Mouse (Mus musculus): ENCODE measurements around the gene Ppm1l.

Ppm1l gene

DNA sequence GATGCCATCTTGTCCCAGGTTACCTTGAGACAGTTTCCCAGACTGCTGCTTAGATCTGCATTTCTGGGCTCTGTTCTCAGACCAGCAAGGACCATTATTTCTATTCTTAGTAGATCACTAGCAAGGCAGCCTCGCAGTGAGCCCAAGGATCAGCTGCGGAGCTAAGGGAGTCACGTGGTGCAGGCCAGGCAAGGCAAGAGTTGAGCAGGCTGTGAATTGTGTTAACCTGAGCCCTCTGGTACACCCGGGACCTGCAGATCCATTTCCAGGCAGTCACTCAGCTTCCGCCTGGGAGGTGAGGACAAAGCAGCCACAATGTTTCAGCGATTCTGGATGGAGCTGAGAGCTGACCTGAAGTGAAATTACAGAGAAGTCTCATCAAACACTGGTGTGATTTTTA, 185.3 kb downstream of the Ppm1l start:
- no peak for DNase-seq

DNA sequence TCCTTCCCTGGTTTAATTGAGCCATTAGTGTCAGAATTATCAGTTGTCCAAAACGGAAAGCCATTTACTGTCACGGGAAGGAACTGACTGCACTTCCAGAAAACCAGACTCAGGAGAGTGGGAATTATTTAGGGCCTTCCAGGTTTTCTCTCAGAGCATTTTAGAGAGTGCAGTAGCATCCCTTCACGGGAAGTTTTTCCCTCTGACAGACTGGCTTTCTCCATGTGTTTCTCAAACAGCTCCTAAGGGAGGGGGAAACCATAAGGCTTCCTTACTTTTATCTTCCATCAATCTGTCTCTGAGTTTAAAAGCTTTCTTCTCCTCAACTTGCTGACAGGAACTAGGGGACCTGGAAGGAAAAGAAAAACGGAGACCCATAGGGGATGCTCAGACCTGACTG, 185.9 kb downstream of the Ppm1l start:
- no peak for DNase-seq

DNA sequence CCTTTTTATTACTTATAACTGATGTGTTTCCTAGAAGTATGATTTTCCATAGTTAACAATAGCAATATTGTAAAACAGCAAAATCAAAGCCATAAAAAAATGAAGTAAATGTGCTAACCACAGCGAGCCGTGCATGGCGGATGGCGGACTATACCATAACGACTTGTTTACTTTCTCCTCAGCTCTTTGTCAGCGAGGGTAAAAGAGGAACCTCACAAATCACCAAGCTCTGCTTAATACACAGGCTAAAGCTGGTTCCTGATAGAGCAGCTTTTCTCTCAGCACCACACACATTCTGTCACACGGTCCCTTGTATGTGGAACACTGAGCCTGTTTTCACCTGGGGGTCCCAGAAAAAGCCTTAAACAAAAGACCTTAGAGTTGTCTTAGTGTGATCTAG, 188.4 kb downstream of the Ppm1l start:
- DNase-seq: no peak

DNA sequence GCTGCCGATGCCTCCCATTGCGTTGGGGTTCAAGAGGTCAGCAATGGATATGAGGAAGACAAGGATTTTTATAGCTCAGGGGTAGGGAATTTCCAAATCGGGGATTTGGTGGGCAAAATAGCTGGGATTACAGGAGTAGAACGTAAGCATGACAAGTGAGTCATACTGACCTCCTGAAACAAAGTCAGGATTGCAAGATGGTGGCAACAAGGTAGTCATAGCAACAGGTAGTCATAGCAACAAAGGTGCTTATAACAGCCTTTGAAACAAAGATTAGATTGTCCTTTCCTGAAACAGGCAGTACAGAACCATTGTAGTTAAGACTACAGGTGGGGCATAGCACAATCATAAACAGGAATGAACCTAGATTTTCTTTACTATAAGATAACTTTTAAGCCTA, 189.7 kb downstream of the Ppm1l start:
- no peak for DNase-seq

DNA sequence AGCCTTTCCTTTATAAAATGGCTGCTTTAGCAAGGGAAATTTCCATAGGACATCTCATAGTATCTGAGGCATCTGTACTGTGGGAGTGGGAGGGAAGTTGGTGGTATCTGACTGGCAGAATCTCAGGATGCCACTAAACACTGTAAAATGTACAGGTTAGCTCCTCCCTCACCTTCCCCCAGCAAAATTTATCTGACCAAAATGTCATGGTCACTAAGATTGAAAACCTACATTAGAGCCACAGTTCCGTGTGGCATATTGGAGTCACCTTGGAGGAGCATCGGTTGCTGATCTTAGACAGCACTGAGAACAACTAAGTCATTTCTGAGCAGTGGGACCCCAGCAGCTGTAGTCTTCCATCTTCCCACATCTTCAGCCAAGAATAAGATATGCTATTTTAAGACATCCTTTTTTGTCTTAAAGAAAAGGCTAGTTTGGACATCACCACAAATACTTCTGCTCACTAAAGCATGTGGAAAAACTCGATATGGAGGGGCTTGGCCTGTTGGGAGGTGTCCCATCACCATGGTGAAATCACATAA, 192.8 kb downstream of the Ppm1l start:
- no peak for DNase-seq

DNA sequence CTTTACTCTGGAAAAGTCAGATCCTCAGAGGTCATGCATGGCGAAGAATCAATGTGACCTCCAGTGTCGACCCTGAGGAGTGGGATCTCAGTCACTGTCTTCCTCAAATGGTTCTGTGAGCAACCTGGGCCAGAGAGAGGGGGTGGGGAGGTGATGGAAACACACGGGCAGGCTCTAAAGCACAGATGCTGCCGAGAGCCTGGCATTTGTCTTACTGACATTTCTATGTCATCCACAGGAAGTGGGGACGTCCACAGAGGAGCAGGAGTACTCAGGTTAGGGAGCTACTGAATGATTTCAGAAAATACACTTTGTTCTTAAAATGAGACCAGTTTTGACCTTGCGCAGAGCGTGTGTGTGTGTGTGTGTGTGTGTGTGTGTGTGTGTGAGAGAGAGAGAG, 195.2 kb downstream of the Ppm1l start:
- DNase-seq: no peak

DNA sequence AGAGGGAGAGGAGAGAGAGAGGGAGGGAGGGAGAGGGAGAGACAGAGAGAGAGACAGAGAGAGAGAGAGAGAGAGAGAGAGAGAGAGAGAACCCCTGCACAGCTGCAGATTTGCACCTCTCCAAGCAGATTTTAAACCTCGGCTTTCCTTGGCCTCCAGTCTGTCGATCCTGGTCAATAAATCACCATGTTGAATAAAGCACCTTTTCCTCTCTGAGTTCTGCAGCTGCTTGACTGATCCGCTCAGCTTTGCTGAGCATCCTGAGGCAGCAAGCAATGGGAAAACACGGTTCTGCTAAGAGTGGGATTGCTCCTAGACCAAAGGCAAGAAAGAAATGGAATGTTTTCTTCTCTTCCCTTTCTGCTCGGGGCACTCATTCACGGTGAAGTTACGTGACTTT, 195.7 kb downstream of the Ppm1l start:
- no peak for DNase-seq

DNA sequence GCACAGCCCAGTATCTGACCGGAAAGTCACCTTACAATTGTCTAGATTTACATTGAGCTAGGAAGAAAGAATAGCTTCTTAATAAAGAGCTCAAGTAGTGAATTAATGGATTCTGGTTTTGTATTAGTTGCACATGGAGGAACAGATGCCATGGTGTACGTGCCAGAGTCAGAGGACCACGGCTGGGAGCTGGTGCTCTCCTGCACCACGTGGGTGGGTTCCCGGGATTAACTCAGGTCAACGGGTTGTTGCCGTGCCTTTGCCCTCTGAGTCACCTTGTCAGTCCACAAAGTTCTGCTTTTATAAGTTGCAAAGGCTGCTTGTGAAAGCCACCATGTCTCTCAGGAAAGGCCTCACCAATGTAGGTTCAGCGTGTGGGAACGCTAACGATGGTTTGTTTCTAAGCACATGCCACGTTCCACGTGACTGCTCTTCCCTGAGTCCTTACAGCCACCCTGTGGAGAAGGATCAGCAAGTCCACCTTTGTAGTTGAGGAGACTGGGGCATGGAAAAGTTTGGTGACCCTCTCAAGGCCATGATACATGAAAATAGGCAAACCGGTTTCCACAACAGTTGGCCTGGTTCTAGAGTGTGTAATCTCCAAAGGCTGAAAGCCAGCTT, 199.2 kb downstream of the Ppm1l start:
- DNase-seq: no peak

DNA sequence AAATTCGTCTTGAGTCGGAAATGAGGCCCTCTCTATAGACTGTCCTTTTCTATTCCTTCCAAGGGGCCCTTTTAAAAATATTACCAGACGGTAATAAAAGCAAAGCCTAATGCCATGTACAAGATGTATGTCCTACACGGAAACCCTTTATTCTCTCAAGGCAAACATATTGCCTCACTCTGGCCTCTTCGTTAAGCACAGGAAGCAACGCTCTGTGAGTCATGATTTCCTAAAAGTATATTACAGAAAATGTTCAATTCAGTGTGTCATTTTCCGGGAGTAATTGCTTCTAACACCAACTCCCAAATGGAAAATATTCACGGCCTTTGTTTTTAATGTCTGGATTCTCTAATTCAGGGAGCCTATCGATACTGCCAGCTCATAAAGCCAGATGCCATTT, 202.5 kb downstream of the Ppm1l start:
- no peak for DNase-seq

DNA sequence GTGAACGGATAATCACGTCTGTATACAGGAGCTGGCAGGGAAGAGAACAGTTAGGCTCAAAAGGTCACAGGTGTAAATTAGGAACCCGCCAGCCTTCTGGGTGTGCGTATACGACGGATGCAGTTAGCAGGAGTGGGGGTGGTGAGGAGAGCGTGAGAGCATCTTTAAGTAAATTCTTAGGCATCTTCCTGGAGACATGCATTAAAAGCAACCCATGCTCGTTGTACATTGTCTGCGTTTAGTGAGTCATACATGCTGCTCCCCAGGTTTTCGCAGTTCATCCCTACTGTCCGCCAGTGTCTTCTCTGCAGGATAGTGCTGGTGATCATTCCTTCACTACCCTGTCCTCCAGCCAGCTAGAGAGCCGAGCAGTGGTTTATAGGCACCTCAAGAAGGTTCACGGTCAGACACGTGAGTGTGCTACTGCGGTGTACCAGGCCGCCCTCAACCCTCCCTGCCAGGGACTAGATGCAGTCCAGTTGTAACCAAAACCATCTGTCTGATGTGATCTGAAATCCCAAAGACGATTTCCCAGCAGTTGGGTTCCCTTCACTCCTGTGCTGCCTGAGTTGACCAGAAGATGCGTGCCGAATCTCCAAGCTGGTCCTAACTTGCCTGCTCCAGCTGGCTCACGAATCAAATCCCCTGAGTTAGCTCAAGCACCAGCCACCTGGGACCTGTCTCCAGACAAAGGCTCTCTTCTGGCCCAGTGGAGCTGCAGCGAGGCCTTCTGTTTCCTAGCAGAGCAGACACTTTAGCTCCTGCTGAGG, 203.3 kb downstream of the Ppm1l start:
- DNase-seq: no peak

DNA sequence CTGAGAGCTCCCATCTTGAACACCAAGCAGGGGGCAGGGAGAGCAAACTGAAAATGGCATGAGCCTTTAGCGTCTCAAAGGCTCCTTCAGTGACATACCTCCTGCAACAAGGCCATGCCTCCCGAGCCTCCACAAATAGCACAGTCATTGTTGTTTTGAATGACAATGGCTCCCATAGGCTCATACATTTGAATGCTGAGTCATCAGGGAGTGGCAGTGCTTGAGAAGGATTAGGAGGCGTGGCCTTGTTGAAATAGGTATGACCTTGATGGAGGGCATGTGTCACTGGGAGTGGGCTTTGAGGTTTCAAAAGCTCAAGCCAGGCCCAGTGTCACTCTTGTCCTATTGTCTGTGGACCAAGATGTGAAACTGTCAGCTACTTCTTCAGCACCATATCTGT, 205.6 kb downstream of the Ppm1l start:
- no peak for DNase-seq

DNA sequence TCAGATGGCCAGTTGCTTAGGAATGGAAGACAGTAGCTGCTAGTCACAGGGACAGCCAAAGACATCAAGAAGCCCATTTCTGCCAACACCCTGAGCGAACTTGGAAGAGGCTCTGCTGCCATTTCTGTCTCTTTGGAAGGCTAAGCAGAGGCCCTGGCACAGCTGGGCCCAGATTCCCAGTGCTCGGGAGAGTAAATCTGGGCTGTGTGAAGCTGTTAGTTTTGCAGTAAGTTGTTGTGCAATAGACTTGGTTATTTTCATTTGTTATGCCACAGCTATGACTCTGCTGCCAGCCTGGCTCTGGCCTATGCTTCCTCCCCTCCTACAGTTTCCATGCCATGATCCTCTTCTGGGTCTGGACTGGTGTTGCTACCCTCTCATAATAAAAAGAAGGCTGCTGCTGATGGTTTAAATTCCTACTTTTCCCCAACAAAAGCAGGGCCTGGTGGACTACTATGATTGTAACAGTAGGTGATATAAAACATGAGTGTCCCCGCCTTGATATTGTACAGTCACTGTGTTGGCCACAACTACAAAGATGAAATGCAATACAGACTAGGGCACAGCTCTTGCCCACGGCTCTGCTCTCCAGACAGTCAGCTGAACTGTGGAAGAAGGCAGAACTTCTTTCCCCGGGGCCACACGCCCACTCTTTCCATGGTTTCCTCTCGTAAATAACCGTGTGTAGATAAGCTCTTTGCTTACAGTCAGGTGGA, 207.9 kb downstream of the Ppm1l start:
- DNase-seq: no peak

DNA sequence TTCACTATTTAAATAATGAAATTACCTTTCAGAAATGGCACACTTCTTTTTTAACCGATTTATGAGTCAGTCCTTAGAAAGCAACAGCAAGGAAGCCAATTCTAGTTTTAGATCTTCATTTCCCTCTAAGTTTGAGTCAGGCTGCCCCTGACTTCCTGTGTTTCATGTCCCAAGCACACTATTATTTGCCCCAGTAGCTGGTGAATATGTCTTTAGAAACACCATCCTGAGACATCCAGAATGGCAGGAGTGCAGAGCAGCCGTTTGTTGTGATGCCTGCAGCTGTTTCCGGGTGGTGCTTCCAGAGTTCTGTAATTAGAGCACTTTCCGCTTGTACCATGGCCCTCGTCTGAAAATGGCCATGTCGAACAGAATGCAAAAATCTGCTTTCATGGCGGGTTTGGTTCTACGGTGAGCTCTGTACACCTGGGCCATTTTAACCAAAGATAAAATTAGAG, 208.4 kb downstream of the Ppm1l start:
- no peak for DNase-seq

DNA sequence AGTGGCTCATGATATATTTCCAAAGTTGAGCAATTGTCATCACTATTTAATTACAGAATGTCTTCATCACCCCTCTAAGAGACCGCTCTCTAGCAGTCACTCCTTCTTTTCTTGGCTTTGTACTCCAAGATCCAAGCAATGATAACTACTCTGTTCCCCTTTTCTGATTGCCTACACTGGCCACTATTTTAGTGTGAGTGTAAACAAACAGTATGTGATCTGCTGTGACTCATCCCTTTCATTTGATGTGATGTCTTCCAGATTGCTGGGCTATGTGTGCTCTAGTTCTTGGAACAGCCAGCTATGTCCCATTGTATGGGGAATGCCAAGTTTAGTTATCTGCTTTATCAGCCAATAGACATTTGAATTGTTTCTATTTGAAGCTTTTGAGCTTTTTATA, 210.7 kb downstream of the Ppm1l start:
- DNase-seq: no peak

DNA sequence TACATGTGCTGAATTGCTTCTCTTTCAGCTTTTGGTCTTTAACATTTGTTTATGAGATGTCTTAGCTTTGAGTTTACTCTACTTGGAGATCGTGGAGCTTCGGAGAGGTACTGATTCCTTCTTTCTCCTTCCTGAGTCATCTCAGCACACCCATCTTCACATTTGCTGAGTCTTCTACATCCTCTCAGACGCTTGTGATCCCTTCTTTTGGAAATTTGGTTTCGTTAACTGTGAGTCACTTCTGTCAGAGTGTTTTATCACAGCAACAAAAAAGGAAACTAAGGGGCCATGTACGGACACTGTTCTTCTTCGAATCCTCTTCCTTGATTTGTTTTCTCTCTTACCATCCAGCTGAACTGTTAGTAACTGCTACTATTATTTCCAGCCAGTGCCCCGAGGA, 212.9 kb downstream of the Ppm1l start:
- no peak for DNase-seq

DNA sequence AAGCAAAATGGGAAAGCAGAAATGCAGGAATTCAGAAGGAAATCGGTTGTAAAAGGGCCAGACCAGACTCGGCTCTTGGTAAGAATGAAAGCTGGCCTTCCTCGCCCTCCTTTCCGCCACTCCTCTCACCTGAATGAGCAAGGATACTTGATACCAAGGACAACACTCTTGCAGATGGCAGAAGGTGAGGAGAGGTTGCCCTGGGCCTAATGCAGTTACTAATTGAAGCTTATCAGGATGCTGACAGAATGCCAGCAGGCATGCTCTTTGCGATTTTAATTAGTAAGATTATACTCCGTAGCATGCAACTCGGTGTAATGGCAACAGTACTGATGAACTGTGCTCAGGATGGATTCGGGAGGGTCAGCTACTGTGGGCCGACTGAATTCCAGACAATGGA, 214.8 kb downstream of the Ppm1l start:
- DNase-seq: no peak

DNA sequence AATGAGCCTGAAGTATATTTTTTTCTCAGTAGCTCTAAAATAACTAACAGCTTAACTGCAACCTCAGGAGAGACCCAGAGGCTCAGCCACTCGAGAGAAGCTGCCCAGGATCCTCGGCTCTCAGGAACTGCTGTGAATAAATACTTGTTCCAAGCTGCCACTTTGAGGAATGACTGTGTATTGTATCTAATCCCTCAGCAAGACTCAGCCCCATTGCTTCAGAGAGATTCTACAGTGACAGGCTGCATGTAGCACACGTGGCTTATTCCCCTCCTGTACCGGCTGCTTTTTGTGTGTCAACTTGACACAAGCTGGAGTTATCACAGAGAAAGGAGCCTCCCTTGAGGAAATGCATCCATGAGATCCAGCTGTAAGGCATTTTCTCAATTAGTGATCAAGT, 216.0 kb downstream of the Ppm1l start:
- no peak for DNase-seq

DNA sequence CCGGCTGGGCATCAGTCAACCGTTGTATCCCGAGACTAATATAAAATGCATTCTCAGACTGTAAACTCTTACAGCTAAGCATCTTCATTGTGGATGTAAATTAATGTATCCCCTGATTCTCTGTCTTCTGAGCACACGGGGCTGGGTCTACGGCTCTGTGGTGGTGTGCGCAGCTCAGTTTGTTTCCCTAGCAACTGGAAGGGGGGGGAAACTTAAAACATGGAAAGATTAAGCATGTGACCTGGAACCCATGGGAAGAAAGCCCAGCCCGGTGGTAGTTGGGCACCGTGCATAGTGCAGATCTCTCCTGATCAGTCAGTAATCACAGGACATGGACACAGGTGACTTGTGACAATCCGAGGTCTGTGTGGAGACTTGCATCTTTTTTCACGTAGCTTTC, 218.8 kb downstream of the Ppm1l start:
- DNase-seq: no peak

DNA sequence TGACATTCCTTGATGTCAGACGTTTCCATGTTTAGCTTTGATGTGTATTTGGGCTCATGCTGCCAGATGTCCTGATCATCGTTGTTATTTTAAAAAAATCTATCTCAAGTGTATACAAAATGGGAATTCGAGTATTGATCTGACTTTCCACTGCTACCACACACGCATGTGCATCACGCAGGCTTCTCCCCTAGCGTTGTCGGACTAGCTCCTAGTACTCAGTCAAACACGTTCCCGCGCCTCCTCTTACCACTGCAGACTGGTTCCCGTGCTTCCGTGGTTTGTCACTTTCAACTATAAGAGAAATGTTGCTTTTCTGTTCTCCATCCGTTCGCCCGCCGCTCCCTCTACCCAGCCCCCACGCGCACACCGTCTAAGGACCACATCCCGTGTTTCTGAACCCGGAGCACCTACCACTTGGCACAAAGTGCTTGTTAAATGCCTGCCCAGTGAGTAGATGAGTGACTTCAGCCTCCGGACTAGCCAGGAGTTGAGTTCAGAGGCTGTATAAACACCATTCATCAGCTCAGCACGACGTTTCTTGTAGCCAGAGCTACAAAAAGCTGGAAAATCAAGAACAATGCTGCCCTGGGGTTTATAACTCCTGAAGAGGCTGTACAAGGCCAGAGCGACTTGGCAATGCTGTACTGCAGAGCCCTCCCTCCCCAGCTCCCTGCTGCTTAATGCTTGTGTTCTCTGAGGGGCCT, 219.4 kb downstream of the Ppm1l start:
- DNase-seq: no peak

DNA sequence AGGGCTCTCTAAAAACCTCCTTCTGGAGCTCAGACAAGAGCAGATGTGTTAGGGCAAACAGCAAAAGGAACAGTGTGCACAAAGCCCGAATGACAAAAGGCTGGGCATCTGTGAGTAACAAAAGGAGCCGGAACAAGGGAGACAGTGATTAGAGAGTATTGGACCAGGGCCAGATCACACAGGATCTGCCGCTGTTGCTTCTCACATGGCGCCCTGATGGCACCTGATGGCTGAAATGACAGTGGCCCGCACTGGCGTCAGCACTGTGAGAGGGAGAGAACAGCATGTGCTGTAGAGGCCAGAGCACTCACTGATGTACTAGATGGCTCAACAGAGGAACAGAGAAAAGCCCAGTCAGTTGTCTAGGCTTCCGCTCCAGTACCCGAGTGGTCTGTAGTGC, 226.3 kb downstream of the Ppm1l start:
- DNase-seq: no peak

DNA sequence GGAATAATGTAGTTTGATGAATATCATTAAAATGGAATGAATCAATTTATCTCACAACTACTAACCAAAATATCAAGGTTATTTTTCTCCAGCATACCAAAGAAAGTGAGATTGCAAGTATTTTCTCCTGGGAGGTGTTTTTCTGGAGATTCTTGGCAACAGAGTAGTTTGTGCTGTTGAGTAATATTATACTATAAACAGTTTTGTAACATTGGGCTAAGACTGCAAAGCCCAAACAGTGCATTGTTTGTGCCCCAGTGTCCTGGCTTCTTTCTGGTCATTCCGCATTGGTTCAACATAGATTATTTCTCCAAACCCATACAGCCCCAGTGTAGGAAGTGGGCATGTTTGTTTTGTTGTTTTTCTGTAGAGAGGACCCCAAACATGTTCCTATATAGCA, 227.1 kb downstream of the Ppm1l start:
- DNase-seq: no peak

DNA sequence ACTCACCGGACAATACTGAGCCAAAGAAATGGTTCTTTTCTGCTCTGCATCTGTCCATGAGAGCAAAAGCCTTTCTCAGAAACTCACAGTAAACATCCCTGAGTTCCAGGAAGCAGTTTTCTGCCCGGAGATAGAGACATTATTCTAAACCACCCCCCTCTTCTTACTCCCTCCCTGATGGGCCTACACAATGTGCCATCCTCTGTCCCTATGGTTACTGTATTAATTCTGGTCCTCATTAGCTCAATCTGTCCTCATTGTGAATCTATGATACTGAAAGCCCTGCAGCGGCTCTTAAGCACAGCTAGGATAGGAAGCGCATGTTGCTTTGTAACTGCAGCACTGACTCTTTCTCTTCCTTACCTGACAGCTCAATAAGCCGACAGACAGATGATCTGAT, 228.4 kb downstream of the Ppm1l start:
- DNase-seq: no peak

DNA sequence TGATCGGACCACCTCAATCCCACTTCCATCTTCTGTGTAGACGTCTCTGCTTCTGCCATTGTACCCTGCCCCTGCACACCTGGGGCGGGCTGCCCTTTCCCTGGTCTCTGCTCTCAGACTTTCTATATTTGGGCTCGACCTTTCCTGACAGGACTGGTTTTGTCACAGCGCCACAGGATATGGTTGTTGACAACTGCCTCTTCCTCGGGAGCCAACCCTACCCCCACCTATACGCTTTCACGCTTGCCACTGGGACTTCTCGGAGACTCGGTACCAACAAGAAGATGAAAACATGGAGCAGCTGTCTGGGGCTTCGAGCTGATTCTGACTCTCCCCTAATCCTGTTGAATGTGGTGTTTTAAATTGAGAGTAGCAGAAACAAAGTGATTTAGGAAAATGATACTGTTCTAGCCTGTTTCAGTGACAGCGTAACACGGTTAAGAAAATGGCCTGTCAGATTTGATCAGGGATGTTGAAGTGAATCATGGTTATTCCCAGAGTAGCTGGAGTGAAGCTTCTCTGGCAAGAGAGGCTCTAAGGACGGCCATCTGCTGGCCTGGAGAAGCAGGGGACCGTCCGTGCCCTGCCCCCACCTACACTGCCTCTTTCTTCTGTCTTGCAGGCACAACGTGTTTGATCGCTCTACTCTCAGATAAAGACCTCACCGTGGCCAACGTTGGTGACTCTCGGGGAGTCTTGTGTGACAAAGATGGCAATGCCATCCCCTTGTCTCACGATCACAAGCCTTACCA, 232.2 kb downstream of the Ppm1l start:
- DNase-seq: no peak
